Mouse (Mus musculus): ENCODE results near the gene Cenpx. TPM values are rescaled to one million over a fixed set of nuclear protein-coding genes. Genes with fewer than 3 reads are reported as not detected.
"Not testable (repeated sequence)": the region's sequence is repeated elsewhere in the genome, so short reads cannot be mapped to it uniquely, and the experiment has no call there.

The Cenpx gene
- polyA plus RNA-seq, 1 experiment = 40.2 TPM

DNA sequence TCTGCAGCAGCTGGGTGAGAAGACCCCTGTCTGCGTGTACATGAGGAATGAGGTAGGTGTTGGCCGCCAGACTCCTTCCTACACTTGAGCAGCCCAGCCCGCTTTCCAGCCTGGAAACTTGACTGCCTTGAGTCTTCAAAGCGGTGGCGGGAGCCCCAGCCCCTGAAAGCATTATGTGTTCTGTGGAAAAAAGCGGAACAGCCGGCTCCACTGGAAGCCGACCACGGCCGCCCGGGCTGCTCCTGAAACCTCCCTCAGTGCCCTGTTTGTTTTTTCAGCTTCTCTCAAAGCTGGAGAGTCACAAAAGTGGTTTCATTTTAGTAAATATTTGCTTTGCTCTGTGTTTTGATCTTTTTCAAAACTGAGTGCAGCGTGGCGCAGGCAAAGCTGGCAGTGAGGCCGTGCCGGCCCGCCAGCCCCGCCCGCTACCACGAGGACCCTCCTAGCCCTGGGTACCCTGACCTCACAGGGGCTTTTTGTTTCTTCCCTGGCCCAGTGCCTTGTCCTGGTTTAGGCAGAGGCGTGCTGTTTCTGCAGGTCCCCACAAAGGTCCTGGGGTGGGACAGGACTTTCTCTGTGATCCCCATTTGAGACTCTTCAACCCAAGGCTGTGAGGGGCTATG, 26.8 kb downstream of the Cenpx start:
- 0 out of 2 replicates have a peak overlapping the region, but pooled peaks have one; percentile 55 for H3K27ac ChIP-seq (ENCODE audit: insufficient read depth, low read length)
- TF ChIP-seq POLR2A (IDR thresholded peaks at IDR 0.05; ENCODE audit: extremely low read depth, insufficient read depth, low read length) (no peak), CTCF (IDR thresholded peaks at IDR 0.05; ENCODE audit: extremely low read depth, insufficient read depth, low read length) (no peak)
- no peak overlapping the region for H3K4me3 ChIP-seq (ENCODE audit: insufficient read depth, low read length)
- no peaks in the 10 kb centered on the region for H3K4me1 ChIP-seq (ENCODE audit: control insufficient read depth, insufficient read depth, low read length)

DNA sequence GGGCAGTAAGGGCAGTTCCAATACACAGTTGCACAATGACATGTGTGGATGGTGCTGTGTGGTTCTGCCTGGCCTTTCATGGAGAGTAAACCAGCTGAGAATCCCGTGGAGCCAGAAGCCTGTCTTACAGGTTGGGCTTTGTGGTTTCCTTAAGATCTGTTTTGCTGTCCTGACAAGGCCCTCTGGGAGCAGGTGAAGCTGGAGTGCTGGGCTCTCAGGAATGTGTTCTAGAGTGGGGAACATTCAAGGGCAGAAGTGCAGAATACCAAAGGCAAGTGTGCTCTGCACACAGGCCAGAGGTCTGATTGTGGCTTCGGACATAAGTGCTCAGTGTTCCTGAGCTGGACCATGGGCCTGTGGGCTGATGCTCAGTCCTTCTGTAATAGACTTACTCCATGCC, 28.9 kb downstream of the Cenpx start:
- no peak for TF ChIP-seq CTCF (IDR thresholded peaks at IDR 0.05; ENCODE audit: extremely low read depth, insufficient read depth, low read length)
- no peak for TF ChIP-seq POLR2A (IDR thresholded peaks at IDR 0.05; ENCODE audit: extremely low read depth, insufficient read depth, low read length)
- Histone ChIP-seq H3K4me1 (ENCODE audit: control insufficient read depth, insufficient read depth, low read length) (no peaks in the 10 kb centered on the region), H3K27ac (ENCODE audit: insufficient read depth, low read length) (no peak overlapping the region), H3K4me3 (ENCODE audit: insufficient read depth, low read length) (no peak overlapping the region)

DNA sequence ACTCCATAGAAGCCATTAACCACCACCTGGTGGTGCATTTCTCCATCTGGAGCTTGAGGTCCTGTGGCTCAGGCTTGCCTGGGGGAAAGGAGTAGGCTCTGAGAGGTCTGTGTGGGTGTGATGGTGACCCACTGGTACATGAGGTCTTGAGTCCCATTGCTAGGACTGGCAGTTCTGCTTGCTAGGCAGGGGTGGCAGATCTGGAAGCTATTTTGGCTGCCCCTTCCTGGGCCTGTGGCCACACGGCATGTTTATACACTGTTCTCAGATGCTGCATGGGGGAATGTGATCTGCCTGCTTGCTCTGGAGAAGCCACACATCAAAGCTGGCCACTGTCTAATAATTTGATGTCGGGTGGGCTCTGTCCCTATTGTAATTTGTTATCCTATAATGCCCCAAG, 29.5 kb downstream of the Cenpx start:
- Histone ChIP-seq H3K4me3 (ENCODE audit: insufficient read depth, low read length) (no peak overlapping the region), H3K27ac (ENCODE audit: insufficient read depth, low read length) (no peak overlapping the region), H3K4me1 (ENCODE audit: control insufficient read depth, insufficient read depth, low read length) (no peaks in the 10 kb centered on the region)
- TF ChIP-seq CTCF (IDR thresholded peaks at IDR 0.05; ENCODE audit: extremely low read depth, insufficient read depth, low read length) = no peak
- no peak for TF ChIP-seq POLR2A (IDR thresholded peaks at IDR 0.05; ENCODE audit: extremely low read depth, insufficient read depth, low read length)

DNA sequence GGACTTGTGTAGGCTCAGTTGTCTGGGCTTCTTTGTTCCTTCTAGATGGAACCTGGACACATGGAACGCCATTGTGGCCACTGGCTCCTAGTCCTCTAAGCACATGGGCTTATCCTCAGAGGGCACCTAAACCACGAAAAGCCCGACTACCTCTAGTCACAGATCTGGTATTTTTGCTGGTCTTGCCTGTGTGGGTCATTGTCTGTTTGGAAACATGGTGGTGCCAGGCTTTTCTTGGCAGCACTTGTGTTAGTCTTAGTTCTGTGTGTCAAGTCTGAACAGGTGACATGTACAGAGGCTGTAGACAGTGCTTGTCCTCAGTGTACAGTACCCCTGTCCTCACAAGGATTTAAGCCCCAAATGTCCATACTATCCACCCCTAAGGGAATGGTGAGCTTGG, 30.0 kb downstream of the Cenpx start:
- Histone ChIP-seq H3K4me3 (ENCODE audit: insufficient read depth, low read length) (no peak overlapping the region), H3K4me1 (ENCODE audit: control insufficient read depth, insufficient read depth, low read length) (no peaks in the 10 kb centered on the region), H3K27ac (ENCODE audit: insufficient read depth, low read length) (no peak overlapping the region)
- TF ChIP-seq POLR2A (IDR thresholded peaks at IDR 0.05; ENCODE audit: extremely low read depth, insufficient read depth, low read length) = no peak
- no peak for TF ChIP-seq CTCF (IDR thresholded peaks at IDR 0.05; ENCODE audit: extremely low read depth, insufficient read depth, low read length)

DNA sequence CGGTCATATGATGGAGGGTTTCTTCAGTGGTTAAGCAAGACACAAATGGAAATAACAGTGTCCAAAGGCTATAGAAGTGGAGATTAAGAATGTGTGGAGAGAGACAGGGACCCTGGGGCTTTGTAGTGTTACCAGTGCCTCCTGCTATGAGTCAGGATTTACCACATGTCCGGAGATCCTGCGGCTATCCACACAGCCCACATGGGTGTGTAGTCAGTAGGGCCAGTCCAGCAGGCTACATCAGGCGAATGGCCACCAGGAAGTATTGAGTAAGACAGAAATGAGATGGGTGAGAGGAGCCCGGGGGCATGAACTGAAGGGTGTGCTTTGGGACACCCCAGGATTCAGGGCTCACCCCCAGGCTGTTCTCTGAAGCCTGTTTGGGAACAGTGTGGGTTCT, 30.9 kb downstream of the Cenpx start:
- Histone ChIP-seq H3K27ac (ENCODE audit: insufficient read depth, low read length) (no peak overlapping the region), H3K4me1 (ENCODE audit: control insufficient read depth, insufficient read depth, low read length) (no peaks in the 10 kb centered on the region), H3K4me3 (ENCODE audit: insufficient read depth, low read length) (no peak overlapping the region)
- TF ChIP-seq POLR2A (IDR thresholded peaks at IDR 0.05; ENCODE audit: extremely low read depth, insufficient read depth, low read length) = no peak
- TF ChIP-seq CTCF (IDR thresholded peaks at IDR 0.05; ENCODE audit: extremely low read depth, insufficient read depth, low read length) = no peak

DNA sequence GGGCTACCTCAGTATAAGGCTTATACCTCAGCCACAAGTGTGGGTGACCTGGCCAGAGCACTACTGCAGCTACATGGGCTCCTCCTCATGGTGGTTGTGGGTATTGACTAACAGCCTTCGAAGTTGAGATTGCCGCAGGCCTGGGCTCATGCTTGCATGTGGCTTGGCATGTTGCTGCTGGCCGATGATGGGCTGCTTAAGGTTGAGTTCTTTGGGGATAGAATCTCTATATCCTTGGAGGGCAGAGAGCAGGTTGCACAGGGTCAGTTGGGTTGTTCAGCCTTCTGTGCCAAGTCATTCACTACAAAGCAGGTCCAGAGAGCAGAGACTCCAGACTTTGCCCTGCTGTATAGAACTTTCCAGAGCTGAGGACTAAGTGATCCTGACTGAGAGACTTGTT, 33.6 kb downstream of the Cenpx start:
- Histone ChIP-seq H3K4me1 (ENCODE audit: control insufficient read depth, insufficient read depth, low read length) (no peaks in the 10 kb centered on the region), H3K27ac (ENCODE audit: insufficient read depth, low read length) (no peak overlapping the region), H3K4me3 (ENCODE audit: insufficient read depth, low read length) (no peak overlapping the region)
- TF ChIP-seq CTCF (IDR thresholded peaks at IDR 0.05; ENCODE audit: extremely low read depth, insufficient read depth, low read length) = peak; percentile 38
- no peak for TF ChIP-seq POLR2A (IDR thresholded peaks at IDR 0.05; ENCODE audit: extremely low read depth, insufficient read depth, low read length)

DNA sequence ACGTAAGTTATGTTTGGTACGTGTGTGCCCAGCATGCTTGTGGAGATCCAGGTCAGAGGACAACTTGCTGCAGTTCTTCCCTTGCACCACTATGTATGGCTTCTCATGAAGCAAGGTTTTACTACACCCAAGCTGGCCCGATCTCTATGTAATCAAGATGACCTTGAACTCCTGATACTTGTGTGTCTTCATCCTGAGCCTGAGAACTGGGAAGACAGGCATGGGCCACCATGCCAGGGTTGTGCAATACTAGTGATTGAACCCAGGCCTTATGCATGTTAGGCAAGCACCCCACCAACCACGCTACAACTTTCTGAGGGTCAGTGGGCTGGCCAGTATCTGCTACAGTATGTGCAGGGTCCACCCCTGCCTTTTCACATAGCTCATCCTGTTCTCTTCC, 36.6 kb downstream of the Cenpx start:
- Histone ChIP-seq H3K27ac (ENCODE audit: insufficient read depth, low read length) (no peak overlapping the region), H3K4me1 (ENCODE audit: control insufficient read depth, insufficient read depth, low read length) (peaks cover 5% of the 10 kb centered on the region; the same call in 1 of the 2 replicates), H3K4me3 (ENCODE audit: insufficient read depth, low read length) (no peak overlapping the region)
- TF ChIP-seq POLR2A (IDR thresholded peaks at IDR 0.05; ENCODE audit: extremely low read depth, insufficient read depth, low read length) (no peak), CTCF (IDR thresholded peaks at IDR 0.05; ENCODE audit: extremely low read depth, insufficient read depth, low read length) (no peak)

DNA sequence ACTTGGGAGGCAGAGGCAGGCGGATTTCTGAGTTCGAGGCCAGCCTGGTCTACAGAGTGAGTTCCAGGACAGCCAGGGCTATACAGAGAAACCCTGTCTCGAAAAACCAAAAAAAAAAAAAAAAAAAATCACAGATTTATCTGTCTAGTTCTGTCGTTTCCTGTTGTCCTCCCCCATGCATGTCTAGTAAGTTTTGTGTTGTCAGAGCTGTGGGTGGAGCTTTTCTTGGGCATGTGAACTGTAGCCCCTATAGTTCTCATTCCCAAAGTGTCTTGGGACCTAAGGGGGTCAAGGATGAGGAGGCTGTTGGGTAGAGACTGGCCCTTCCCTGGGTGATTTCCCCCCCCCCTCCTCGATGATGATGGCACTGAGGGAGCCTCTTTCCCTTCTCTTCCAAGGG, 37.7 kb downstream of the Cenpx start:
- H3K4me3 ChIP-seq (ENCODE audit: insufficient read depth, low read length); H3K4me1 ChIP-seq (ENCODE audit: control insufficient read depth, insufficient read depth, low read length): not testable (repeated sequence)

DNA sequence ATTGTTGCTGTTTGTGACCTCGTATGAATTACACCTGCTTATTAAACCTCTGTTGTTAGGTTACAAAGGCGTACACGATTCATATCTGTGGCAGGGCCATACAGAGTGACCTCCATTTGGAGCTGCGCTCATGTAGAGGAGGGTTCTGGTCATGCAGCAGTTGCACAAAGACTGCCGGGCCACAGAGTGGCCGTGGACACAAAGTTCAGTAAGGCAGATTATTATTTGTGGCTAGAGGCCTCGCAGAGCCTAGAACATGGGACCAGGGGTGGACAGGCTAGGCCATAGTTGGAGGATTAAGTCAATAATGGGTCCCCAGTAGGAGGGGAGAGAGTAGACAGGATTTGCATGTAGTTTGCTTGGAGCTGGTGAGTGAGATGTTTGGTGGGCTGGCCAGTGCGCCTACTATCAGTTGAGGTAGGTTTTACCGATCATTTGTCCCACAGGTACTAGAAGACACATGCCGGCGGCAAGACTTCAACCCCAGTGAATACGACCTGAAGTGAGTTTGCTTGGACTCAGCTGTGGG, 39.9 kb downstream of the Cenpx start:
- Histone ChIP-seq H3K4me1 (ENCODE audit: control insufficient read depth, insufficient read depth, low read length) (peaks cover 5% of the 10 kb centered on the region; the same call in 1 of the 2 replicates), H3K4me3 (ENCODE audit: insufficient read depth, low read length) (peak overlapping the region; percentile 74)
- TF ChIP-seq CTCF (IDR thresholded peaks at IDR 0.05; ENCODE audit: extremely low read depth, insufficient read depth, low read length) (no peak), POLR2A (IDR thresholded peaks at IDR 0.05; ENCODE audit: extremely low read depth, insufficient read depth, low read length) (no peak)

More for the DNA sequence above, 37.7 kb downstream of the Cenpx start:
- not testable (repeated sequence) for H3K27ac ChIP-seq (ENCODE audit: insufficient read depth, low read length)

More for the DNA sequence above, 39.9 kb downstream of the Cenpx start:
- H3K27ac ChIP-seq (ENCODE audit: insufficient read depth, low read length) = peak overlapping the region; percentile 14; the same call in 1 of the 2 replicates

Data from cortical plate, adult 2 months (tissue).